Mouse (Mus musculus) layer of hippocampus, adult 8-10 months (tissue): ENCODE results near the gene Rap1gap2. TPM values are rescaled to one million over a fixed set of nuclear protein-coding genes. Genes with fewer than 3 reads are reported as not detected.

Source experiments
- DNase-seq, 2 experiments: peaks; one replicate each; pipeline ENCODE4 v3.0.0; 2022; ENCODE audit warnings: low spot score in 2 of 2
- total RNA-seq, 4 experiments: library from RNA; stranded (reverse); gene quantifications; 2 replicates each; pipeline ENCODE4 v1.2.4; 2022

Gene Rap1gap2
- total RNA-seq, 4 experiments from 2014 or later, result 115 to 147 (median 127) TPM

- DNase-seq, result no peak
Measured at GRCm38 (mm10) chr11:74337931-74338330, 272.8 kb downstream of the Rap1gap2 start, which contains the start of gene Olfr410. Olfr410 (minus strand) TSS chr11:74338031.

Other genes with a start within 250 kb of the Rap1gap2 start
- gene Olfr412, start 248.8 kb downstream of the Rap1gap2 start, total RNA-seq, result not detected
- gene Ccdc92b, start 8.7 kb upstream of the Rap1gap2 start, total RNA-seq, result 10 to 100 TPM; 23.2 to 28.6 (median 24.6) TPM
- 10 to 100 TPM; 71.1 to 78.3 (median 73.6) TPM for gene Cluh, start 38.6 kb upstream of the Rap1gap2 start, total RNA-seq
- 100 to 1,000 TPM; 310 to 407 (median 358) TPM for gene Pafah1b1, start 113.8 kb upstream of the Rap1gap2 start, total RNA-seq
- 10 to 100 TPM; 23.4 to 33.0 (median 30.0) TPM for gene Mettl16, start 159.9 kb upstream of the Rap1gap2 start, total RNA-seq
- gene Mnt, start 220.0 kb upstream of the Rap1gap2 start, total RNA-seq, result 10 to 100 TPM; 33.0 to 41.6 (median 35.6) TPM